Mouse (Mus musculus) ES-E14 (cell line): ENCODE data around the gene Gm21190.

Experiments
- CHD2 ChIP-seq: IDR thresholded peaks from 2 replicates; pipeline ENCODE4 v1.6.1; 2014; ENCODE audit warnings: mild to moderate bottlenecking, low read depth, low read length, inconsistent platforms
- HCFC1 ChIP-seq: IDR thresholded peaks from 2 replicates; pipeline ENCODE4 v1.6.1; 2012; ENCODE audit warnings: low read length, inconsistent platforms, borderline replicate concordance; ENCODE audit not compliant: insufficient read depth
- MAFK ChIP-seq: IDR thresholded peaks from 2 replicates; pipeline ENCODE4 v1.6.1; 2014; ENCODE audit warnings: mild to moderate bottlenecking, low read depth, low read length, inconsistent platforms; ENCODE audit not compliant: insufficient read depth
- ZC3H11A ChIP-seq: IDR thresholded peaks from 2 replicates; pipeline ENCODE4 v1.6.1; 2012; ENCODE audit warnings: low read depth, mild to moderate bottlenecking, inconsistent platforms, low read length, borderline replicate concordance
- ZNF384 ChIP-seq: IDR thresholded peaks from 2 replicates; pipeline ENCODE4 v1.6.1; 2012; ENCODE audit warnings: low read depth, low read length, inconsistent platforms

DNA sequence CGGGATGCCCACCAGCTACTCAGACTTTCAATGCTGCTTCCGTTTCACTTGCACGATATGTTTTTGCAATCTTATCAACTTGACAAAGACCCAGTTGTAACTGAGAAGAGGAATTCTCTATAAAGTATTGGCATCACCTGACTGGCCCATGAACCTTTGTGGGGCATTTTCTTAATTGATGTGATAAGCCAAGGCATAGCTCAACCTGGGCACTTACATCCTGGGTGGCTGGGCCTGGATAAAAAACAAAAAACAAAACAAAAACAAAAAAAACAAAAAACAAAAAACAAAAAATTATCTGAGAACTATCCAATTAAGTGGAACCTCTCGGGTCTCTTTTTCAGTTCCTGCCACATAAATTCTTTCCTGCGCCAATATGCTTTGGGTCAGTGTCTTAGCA lies 40.3 kb downstream of the Gm21190 start:
- TF ChIP-seq MAFK (no peak), CHD2 (no peak), ZNF384 (no peak), ZC3H11A (no peak), HCFC1 (no peak)
